Mouse (Mus musculus): Measurements from ENCODE around the gene Atp6v0a4.

Gene Atp6v0a4

GRCm38 (mm10) chr6:38124882-38125281, 496 bp upstream of the Atp6v0a4 start:
- DNase-seq (ENCODE audit: low spot score) = no peak

- DNase-seq (ENCODE audit: low spot score) = no peak
Measured at GRCm38 (mm10) chr6:38123471-38124206, 747 bp downstream of the Atp6v0a4 start.

- no peak for DNase-seq (ENCODE audit: low spot score)
Measured at GRCm38 (mm10) chr6:38122791-38123190, 1.6 kb downstream of the Atp6v0a4 start.

DNA sequence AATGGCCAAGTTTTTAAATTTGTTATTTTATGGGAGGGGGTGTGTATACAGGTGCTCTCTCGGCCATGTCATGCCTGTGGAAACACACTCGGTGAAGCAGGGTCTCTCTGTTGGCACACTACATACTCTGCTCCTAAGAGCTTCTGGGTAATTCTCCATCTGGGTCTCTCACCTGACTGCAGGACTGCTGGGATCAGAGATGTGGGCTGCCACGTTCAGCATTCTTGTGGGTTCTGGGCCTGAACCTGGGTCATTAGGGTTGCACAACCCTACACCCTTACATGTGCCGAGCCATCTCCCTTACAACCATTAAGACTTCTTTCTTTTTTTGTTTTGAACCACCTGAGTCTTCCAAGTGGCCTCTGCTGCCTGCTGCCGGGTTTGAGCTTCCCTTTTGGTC, 2.5 kb downstream of the Atp6v0a4 start:
- no peak for DNase-seq (ENCODE audit: low spot score)

GRCm38 (mm10) chr6:38120681-38121371, 3.6 kb downstream of the Atp6v0a4 start:
- DNase-seq (ENCODE audit: low spot score) = peak; percentile 19

DNA sequence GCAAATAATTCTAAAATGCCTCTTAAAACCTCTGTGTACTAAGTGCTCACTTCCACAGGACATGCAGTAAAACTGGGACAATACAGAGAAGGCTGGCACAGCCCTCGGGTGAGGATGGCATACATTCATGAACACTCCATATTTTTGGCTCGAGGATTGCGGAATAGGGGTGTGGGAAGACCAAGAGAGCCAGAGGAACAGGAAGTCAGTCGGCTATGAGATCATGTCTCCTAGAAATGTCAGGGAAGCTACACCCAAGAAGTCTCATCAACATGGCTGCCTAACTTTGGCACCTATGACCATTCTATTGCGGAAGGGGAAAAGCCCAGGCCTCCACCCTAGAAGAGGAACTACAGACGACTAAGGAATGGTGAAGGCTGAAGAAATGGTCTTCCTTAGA, 6.0 kb downstream of the Atp6v0a4 start:
- DNase-seq (ENCODE audit: low spot score) = no peak

DNA sequence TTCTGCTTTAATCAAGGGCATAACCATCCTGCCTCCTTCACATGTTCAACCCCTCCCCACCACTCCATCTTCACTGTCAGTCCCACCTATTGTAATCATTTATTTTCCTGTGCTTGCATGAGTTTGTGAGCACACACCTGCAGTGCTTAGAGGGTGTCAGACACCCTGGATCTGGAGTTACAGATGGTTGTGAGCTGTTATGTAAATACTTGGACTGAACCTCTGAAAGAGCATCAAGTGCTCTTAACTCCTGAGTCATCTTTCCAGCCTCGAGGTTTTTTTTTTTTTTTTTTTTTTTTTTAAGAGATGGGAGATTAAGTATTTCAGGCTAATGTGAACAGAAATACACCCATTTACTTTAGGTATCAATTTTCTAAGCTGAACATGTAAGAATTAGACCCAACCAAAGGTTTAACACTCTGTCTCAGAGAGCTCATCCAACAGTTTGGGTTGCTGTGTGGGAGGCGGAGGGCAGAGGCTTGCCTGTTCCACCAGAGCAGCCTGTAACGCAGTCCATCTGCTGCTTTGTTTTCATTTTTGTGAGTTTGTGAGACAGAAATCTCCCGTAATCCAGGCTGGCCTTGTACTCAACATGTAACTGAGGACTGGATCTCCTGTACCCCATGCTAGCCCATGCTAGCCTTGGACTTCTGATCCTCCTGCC, 8.1 kb downstream of the Atp6v0a4 start:
- no peak for DNase-seq (ENCODE audit: low spot score)

- no peak for DNase-seq (ENCODE audit: low spot score)
Measured at GRCm38 (mm10) chr6:38110859-38111258, 13.5 kb downstream of the Atp6v0a4 start.

GRCm38 (mm10) chr6:38109871-38110270, 14.5 kb downstream of the Atp6v0a4 start:
- DNase-seq (ENCODE audit: low spot score) = no peak

DNA sequence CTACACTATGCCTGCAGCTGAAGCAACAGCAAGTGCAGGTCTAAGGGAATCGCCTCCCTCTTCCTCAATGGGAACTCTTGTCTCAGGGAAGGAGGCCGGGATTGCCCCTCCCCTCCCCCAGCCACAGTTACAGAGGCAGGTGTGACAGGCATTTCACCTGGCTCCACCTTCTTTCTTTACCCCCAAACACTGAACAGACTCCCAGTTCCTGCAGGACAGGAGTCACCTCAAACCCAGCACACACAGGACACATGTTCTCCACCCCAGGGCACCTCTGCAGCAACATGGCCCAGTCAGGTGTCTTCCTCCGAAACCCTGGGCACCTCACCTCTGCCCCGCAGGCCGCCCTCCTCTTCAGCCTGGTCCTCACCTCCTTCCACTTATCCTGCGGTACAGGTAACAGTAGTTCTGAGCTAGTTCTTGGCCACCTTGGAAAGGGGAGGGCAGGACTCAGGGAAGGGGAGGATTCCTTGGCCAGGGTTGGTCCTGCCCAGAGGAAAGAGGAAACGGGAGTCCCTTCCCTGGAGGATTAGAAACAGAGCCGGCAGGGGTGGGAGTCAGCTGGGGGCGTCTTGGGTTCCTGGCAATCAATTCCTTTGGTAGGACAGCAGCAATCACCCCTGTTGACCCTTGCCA, 15.1 kb downstream of the Atp6v0a4 start, which contains the start of gene Tmem213:
Tmem213 (plus strand) TSS at position 96 of the 636 bp plus-strand sequence.
- DNase-seq (ENCODE audit: low spot score) = no peak

DNA sequence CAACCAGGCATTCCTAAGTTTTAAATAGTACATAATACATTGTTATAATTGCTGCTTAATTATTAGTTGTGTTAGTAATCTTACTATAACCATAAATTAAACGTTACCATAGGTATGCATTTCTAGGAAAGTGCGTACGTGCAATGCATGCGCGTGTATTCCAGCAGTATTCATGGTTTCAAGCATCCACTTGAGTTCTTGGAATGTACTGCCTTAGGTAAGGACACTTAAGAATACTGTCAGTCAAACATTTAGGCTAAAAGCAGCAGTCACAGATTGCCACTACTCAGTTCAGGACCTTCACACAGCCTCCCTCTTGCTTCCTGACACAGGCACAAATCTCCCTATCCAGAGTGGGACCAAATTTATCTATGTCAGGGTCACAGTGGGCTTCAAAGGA, 15.9 kb downstream of the Atp6v0a4 start:
- DNase-seq (ENCODE audit: low spot score) = no peak

DNA sequence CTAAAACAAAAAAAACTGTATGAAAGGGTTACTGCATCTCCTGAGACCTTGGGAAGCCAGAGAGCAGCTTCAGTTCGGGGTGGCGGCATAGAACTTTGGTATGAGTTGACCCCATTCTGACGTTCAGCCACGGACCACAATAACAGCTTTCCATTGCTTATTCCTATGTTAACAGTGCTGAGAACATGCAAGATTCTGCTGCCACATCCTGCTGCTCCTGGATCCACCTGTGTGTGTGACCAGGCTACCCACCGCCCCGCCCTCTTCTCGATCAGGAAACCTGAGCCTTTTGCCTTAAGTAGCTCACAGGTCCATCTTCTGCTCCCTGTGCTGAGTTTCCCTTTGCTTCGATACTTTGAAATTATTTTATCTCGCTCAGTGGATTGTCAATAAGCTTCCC, 18.5 kb downstream of the Atp6v0a4 start:
- DNase-seq (ENCODE audit: low spot score) = no peak

DNA sequence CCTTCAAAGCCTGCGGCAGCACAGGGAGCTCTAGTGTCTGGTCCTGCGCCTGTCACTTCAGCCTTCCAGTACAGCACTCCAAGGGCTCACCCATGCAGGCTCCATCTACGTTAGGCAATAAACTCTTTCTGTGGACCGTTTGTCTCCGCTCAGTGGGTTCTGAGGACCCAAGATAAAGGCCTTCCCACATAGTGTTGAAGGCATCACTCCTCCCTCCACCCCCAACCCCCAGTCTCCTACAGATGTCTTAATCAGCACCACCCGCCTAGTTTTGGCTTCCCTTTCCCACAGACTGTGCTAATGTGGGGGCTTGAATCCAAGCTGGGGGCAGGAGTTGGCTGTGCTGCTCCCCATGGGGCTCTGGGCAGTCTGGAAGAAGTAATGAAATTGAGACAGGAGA, 20.6 kb downstream of the Atp6v0a4 start:
- no peak for DNase-seq (ENCODE audit: low spot score)

GRCm38 (mm10) chr6:38102216-38102795, 22.1 kb downstream of the Atp6v0a4 start:
- DNase-seq (ENCODE audit: low spot score) = no peak

DNA sequence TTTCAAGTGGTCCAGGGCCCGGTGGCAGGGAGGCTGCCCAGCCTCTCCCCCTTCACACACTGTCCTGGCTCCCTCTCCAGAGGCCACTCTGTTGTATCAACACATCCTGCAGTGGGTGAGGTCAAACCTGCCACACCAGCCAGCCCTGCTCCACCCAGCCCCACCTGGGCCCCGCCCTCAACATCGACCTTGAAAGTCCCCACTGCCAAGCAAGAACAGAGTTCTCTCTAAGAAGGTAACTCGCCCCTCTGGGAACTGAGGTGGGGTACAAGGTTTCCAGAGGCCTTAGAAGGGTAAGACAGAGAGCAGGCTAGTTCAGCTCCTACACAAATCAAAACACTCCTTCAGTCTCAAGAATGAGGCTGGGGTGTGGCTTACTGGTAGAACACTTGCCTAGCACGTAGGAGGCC, 27.4 kb downstream of the Atp6v0a4 start:
- DNase-seq (ENCODE audit: low spot score) = peak; percentile 52

DNA sequence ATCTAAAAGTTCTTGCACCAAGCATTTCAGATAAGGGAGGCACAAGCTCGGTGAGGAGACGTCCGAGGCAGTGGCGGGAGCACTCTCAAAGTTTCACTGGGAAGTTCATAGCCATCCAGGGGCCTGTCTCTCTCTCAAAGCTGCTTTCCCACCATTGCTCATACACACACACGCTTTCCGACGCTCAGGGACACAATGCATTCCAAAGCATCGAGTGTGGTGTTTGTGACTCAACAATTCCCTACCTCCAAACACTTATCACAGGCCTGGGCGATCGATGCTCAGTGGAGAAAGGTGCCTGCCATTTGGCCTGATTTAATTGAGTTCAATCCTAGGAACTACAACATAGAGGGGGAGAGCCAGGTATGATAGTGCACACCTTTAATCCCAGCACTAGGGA, 29.7 kb downstream of the Atp6v0a4 start:
- DNase-seq (ENCODE audit: low spot score) = no peak

DNA sequence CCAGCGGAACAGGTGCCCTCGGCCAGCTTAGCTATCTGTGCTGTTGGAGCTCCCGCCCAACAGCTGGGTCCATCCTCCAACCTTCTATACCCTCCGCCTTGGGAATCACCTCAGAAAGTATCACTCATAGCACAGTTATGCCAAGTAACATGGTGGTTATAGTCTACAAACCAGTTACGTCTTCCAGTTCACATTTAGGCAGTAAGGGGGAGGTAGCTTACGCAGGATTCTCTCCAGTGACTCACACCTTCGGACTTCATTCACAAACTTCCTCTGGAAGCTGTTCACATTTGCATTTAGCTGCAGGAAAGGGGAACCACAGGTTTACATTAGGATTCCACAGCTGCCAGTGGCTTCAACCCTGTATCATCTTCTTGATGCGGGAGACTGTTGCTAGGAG, 31.8 kb downstream of the Atp6v0a4 start:
- DNase-seq (ENCODE audit: low spot score) = no peak

DNA sequence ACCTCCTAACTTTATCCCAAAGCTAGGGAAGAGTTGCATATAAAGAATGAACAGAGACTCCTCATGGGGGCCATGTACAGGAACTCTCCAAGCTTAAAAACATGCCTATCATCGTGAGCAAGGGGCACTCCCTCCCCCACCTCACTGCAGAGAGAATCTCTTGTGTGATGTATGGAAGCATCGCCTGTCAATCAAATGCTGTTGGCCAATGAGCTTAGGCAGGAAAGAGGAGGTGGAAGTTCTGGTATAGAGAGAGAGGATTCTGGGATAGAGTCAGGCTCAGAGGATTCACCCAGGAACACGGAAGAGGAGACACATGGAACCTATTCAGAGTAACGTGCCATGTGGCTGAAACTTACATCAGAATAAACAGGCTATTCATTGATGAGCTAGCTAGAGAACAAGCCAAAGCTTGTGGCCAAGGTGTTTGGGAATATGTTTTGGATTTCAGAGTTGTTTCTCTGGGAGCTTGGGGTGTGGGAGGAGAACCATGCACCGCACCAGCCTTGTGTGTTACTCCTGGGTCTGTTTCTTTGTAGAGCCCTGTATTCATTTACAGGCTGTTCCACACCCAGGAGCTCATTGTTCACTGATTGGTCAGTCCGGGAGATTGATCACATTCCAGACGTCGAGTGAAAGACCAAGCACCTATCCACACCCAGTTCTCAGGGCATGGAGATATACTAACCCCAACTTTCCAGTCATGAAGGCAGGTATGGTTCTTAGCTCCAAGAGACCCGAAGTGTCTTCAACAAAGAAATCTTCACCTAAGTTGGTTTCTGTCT, 37.0 kb downstream of the Atp6v0a4 start:
- no peak for DNase-seq (ENCODE audit: low spot score)

GRCm38 (mm10) chr6:38083204-38083603, 41.2 kb downstream of the Atp6v0a4 start:
- DNase-seq (ENCODE audit: low spot score) = no peak

DNA sequence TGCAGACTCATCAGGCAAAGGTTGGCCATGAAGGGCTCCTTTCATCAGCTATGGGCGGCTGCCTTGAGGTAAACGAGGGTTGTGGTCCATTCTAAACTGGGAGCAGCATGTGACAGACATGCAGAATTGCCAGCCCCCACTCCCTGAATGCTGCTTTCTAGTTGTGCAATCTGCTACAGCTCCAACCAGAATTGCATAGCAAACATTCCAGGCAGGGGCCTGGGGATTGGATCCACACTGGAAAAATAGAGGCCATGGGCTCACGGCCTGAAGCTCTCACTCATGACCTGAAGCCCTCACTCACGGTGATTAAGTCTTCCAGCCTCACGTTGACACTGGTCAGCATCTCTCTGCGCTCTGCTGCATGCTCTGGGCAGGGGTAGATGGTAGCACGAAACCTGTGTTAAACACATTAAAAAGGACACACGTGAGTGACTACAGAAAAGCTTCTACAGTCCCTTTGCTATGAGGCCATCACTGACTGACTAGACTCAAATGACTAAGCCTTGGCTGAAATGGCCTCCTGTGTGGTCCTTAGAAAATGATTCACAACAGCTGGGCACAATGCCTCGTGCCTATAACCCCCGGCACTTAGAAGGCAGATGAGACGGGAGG, 42.6 kb downstream of the Atp6v0a4 start:
- DNase-seq (ENCODE audit: low spot score) = peak; percentile 24

DNA sequence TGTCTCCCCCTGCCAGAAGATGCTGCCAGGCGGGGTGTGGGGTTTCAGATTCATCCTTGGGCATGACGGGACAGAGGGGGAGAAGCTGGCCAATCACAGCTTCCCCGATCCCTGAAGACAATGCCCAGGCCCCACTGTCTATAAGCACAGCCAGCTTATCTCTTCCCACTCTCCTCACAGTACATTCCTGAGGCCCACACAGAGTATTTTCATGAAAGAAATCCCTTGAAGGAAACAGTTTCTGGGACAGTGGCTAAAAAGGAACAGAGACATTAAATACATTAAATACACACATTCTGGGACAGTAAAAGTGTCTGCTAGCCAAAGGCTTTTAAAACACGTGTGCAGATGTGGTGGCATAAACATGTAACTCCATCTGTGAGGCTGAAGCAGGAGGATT, 44.0 kb downstream of the Atp6v0a4 start:
- no peak for DNase-seq (ENCODE audit: low spot score)

Data from urinary bladder, postnatal 14 days (tissue).